Comparison of ENCODE assay signal across 7 mouse cellular contexts in genomic region chr6:117878700-117879407, GRCm38 (mm10). TPM values are rescaled to one million over a fixed set of nuclear protein-coding genes. Genes with fewer than 3 reads are reported as not detected.
DNase-seq lines count a peak whose midpoint lies in the region; ATAC-seq and TF ChIP-seq lines count a peak whose summit lies in the region.

No protein-coding gene starts in this region.

- H3K4me1 ChIP-seq in cortical plate, adult 2 months (ENCODE audit: control insufficient read depth, insufficient read depth, low read length): no peaks in the 10 kb centered on the region; the same call in 1 of the 2 replicates
- no peaks in the 10 kb centered on the region for H3K4me1 ChIP-seq in kidney, postnatal 0 days (replicated peaks; ENCODE audit: insufficient read depth, low read length)
- H3K4me1 ChIP-seq in liver, postnatal 0 days (ENCODE audit: insufficient read depth): peaks cover 18% of the 10 kb centered on the region
- H3K4me1 ChIP-seq in neural tube, embryonic 15.5 days: peaks cover 15% of the 10 kb centered on the region

- H3K27ac ChIP-seq in cortical plate, adult 2 months (ENCODE audit: insufficient read depth, low read length): peak overlapping the region; percentile 97
- H3K27ac ChIP-seq in kidney, postnatal 0 days: peak overlapping the region; percentile 98
- peak overlapping the region; percentile 99 for H3K27ac ChIP-seq in liver, postnatal 0 days (ENCODE audit: low read depth)
- H3K27ac ChIP-seq in neural tube, embryonic 15.5 days (replicated peaks): peak overlapping the region; percentile 100

- peak; percentile 90 for DNase-seq in urinary bladder, postnatal 14 days (ENCODE audit: low spot score)
- no peak for DNase-seq in urinary bladder, postnatal 10 days (ENCODE audit: low spot score)
- DNase-seq in heart, adult 9 months (ENCODE audit: low spot score in 2 of 2): peak; percentile 93 to 96
- peak; percentile 96 for DNase-seq in kidney, postnatal 0 days (ENCODE audit: low spot score)
- DNase-seq in liver, postnatal 0 days: no peak

- peak overlapping the region; percentile 67 for H3K4me2 ChIP-seq in kidney, postnatal 0 days (ENCODE audit: low read length)
- H3K4me2 ChIP-seq in liver, postnatal 0 days (ENCODE audit: low read depth, low read length): peak overlapping the region; percentile 81
- peak overlapping the region; percentile 87 for H3K4me2 ChIP-seq in neural tube, embryonic 15.5 days

- no peaks in the 10 kb centered on the region for H3K27me3 ChIP-seq in kidney, postnatal 0 days (ENCODE audit: insufficient read depth, low read length)
- H3K27me3 ChIP-seq in liver, postnatal 0 days (ENCODE audit: insufficient read depth, low read length): no peaks in the 10 kb centered on the region
- no peaks in the 10 kb centered on the region for H3K27me3 ChIP-seq in neural tube, embryonic 15.5 days (replicated peaks)

- 12% methylated on average over 26 of the region's 26 CpGs for WGBS in kidney, postnatal 0 days
- WGBS in liver, postnatal 0 days (ENCODE audit: insufficient replicate concordance): 7% methylated on average over 26 of the region's 26 CpGs
- 13% methylated on average over 26 of the region's 26 CpGs for WGBS in neural tube, embryonic 15.5 days

- peak; percentile 83 for ATAC-seq in kidney, postnatal 0 days (replicated peaks; ENCODE audit: low FRiP score, low read depth)
- ATAC-seq in liver, postnatal 0 days: peak; percentile 79
- peak; percentile 92 for ATAC-seq in neural tube, embryonic 15.5 days (ENCODE audit: low FRiP score)

- no peaks in the 10 kb centered on the region for H3K36me3 ChIP-seq in kidney, postnatal 0 days (ENCODE audit: insufficient read depth, low read length)
- no peaks in the 10 kb centered on the region for H3K36me3 ChIP-seq in liver, postnatal 0 days (replicated peaks; ENCODE audit: insufficient read depth, low read length)
- H3K36me3 ChIP-seq in neural tube, embryonic 15.5 days: no peaks in the 10 kb centered on the region

- no peak for TF ChIP-seq CTCF in cortical plate, adult 2 months (IDR thresholded peaks at IDR 0.05; ENCODE audit: extremely low read depth, insufficient read depth, low read length)
- no peak for TF ChIP-seq CTCF in kidney, postnatal 0 days (IDR thresholded peaks at IDR 0.05; ENCODE audit: low read depth)
- TF ChIP-seq CTCF in liver, postnatal 0 days (IDR thresholded peaks at IDR 0.05; ENCODE audit: low read depth): no peak

- no peak; the same call in 1 of the 2 replicates for TF ChIP-seq POLR2A in cortical plate, adult 2 months (IDR thresholded peaks at IDR 0.05; ENCODE audit: extremely low read depth, insufficient read depth, low read length)

- peak overlapping the region; percentile 70 for H3K9ac ChIP-seq in kidney, postnatal 0 days (ENCODE audit: low read depth, low read length)
- H3K9ac ChIP-seq in liver, postnatal 0 days (replicated peaks): peak overlapping the region; percentile 76
- H3K9ac ChIP-seq in neural tube, embryonic 15.5 days (replicated peaks): peak overlapping the region; percentile 72

- peak; percentile 57 for TF ChIP-seq EP300 in liver, postnatal 0 days (IDR thresholded peaks at IDR 0.05; ENCODE audit: low read depth)

- no peaks in the 10 kb centered on the region for H3K9me3 ChIP-seq in kidney, postnatal 0 days (replicated peaks; ENCODE audit: low read length)
- H3K9me3 ChIP-seq in liver, postnatal 0 days (ENCODE audit: low read length): no peaks in the 10 kb centered on the region
- no peaks in the 10 kb centered on the region for H3K9me3 ChIP-seq in neural tube, embryonic 15.5 days (replicated peaks)

- peak overlapping the region; percentile 38 for H3K4me3 ChIP-seq in cortical plate, adult 2 months (ENCODE audit: insufficient read depth, low read length)
- peak overlapping the region; percentile 44 for H3K4me3 ChIP-seq in kidney, postnatal 0 days (replicated peaks; ENCODE audit: low read depth, low read length)
- peak overlapping the region; percentile 61 for H3K4me3 ChIP-seq in liver, postnatal 0 days (ENCODE audit: low read depth, low read length)
- H3K4me3 ChIP-seq in neural tube, embryonic 15.5 days (replicated peaks): peak overlapping the region; percentile 68

RNA-seq across cellular contexts. Expression of gene Zfp239, which starts 17.0 kb away (rescaled TPM):
- 34.0 and 34.5 TPM in 2 replicates for polyA plus RNA-seq in cortical plate, adult 2 months (2012; rRNA removed)
- polyA plus RNA-seq in kidney, postnatal 0 days (2015; fragmentation: Nextera tagmentation; extraction: Ambion mirVana): 9.0 and 11.0 TPM in 2 replicates
- polyA plus RNA-seq in liver, postnatal 0 days (2015; fragmentation: Nextera tagmentation; extraction: Ambion mirVana): 0.86 and 1.1 TPM in 2 replicates
- polyA plus RNA-seq in neural tube, embryonic 15.5 days (2015; fragmentation: Nextera tagmentation; extraction: Ambion mirVana): 15.3 and 15.9 TPM in 2 replicates

RNA-seq across cellular contexts. Expression of gene Hnrnpf, which starts 21.3 kb away (rescaled TPM):
- 101 and 111 TPM in 2 replicates for polyA plus RNA-seq in cortical plate, adult 2 months (2012; rRNA removed)
- polyA plus RNA-seq in kidney, postnatal 0 days (2015; fragmentation: Nextera tagmentation; extraction: Ambion mirVana): 555 and 598 TPM in 2 replicates
- polyA plus RNA-seq in liver, postnatal 0 days (2015; fragmentation: Nextera tagmentation; extraction: Ambion mirVana): 264 and 270 TPM in 2 replicates
- polyA plus RNA-seq in neural tube, embryonic 15.5 days (2015; fragmentation: Nextera tagmentation; extraction: Ambion mirVana): 211 and 369 TPM in 2 replicates

RNA-seq across cellular contexts. Expression of gene Zfp637, which starts 37.9 kb away (rescaled TPM):
- polyA plus RNA-seq in cortical plate, adult 2 months (2012; rRNA removed): 66.7 and 74.5 TPM in 2 replicates
- polyA plus RNA-seq in kidney, postnatal 0 days (2015; fragmentation: Nextera tagmentation; extraction: Ambion mirVana): 93.5 and 95.6 TPM in 2 replicates
- 25.4 and 25.7 TPM in 2 replicates for polyA plus RNA-seq in liver, postnatal 0 days (2015; fragmentation: Nextera tagmentation; extraction: Ambion mirVana)
- 128 and 133 TPM in 2 replicates for polyA plus RNA-seq in neural tube, embryonic 15.5 days (2015; fragmentation: Nextera tagmentation; extraction: Ambion mirVana)

RNA-seq across cellular contexts. Expression of gene Fxyd4, which starts 58.6 kb away (rescaled TPM):
- polyA plus RNA-seq in cortical plate, adult 2 months (2012; rRNA removed): 0.17 TPM in 1 of 2 replicates, not detected in the other
- polyA plus RNA-seq in kidney, postnatal 0 days (2015; fragmentation: Nextera tagmentation; extraction: Ambion mirVana): 193 and 222 TPM in 2 replicates
- 0.20 TPM in 1 of 2 replicates, not detected in the other for polyA plus RNA-seq in liver, postnatal 0 days (2015; fragmentation: Nextera tagmentation; extraction: Ambion mirVana)
- 3.0 and 3.6 TPM in 2 replicates for polyA plus RNA-seq in neural tube, embryonic 15.5 days (2015; fragmentation: Nextera tagmentation; extraction: Ambion mirVana)

Comparison
In these comparisons a context has a peak if more than half of its experiments do, and no peak if none do; other contexts are left out.
1. DNase-seq: peak in urinary bladder, postnatal 14 days (single experiment), heart, adult 9 months (2 of 2) and kidney, postnatal 0 days (single experiment); none in urinary bladder, postnatal 10 days (single experiment) and liver, postnatal 0 days (single experiment).
2. Peak in every context shown above with its lines, with median percentiles within 50 percentile points of each other: H3K27ac ChIP-seq, H3K4me3 ChIP-seq, ATAC-seq, H3K4me2 ChIP-seq and H3K9ac ChIP-seq.